Mouse (Mus musculus) spleen, adult 2 months (tissue): ENCODE data around the gene Gbf1. TPM values are rescaled to one million over a fixed set of nuclear protein-coding genes. Genes with fewer than 3 reads are reported as not detected.

Experiments used
- DNase-seq, 2 experiments: peaks; one replicate each; pipeline versions ENCODE4 v3.0.0 to v3.0.0-alpha.2; 2012 to 2021; ENCODE audit warnings: low spot score in 2 of 2, low read depth in 1 of 2
- H3K27ac ChIP-seq: fragments of 200-500 bp; 2 replicates; pipeline ENCODE4 v1.5.1; 2012; ENCODE audit warnings: low read length, inconsistent platforms; ENCODE audit not compliant: insufficient read depth
- H3K27me3 ChIP-seq: fragments of 200-500 bp; 2 replicates; pipeline ENCODE4 v1.6.1; 2012; ENCODE audit warnings: mild to moderate bottlenecking, moderate library complexity, low read length, inconsistent platforms; ENCODE audit not compliant: control insufficient read depth, insufficient read depth
- H3K36me3 ChIP-seq: fragments of 200-500 bp; 2 replicates; pipeline ENCODE4 v1.6.1; 2012; ENCODE audit warnings: mild to moderate bottlenecking, low read length, inconsistent platforms; ENCODE audit not compliant: control insufficient read depth, insufficient read depth
- H3K4me1 ChIP-seq: fragments of 200-500 bp; 2 replicates; pipeline ENCODE4 v1.6.1; 2011; ENCODE audit warnings: inconsistent platforms; ENCODE audit not compliant: control insufficient read depth, insufficient read depth, insufficient read length
- H3K4me3 ChIP-seq: fragments of 200-500 bp; 2 replicates; pipeline ENCODE4 v1.5.1; 2011; ENCODE audit warnings: mild to moderate bottlenecking, inconsistent platforms; ENCODE audit not compliant: insufficient read depth, insufficient read length; ENCODE audit errors: extremely low read depth
- CTCF ChIP-seq: fragments of 200-500 bp; IDR thresholded peaks from 2 replicates; pipeline ENCODE4 v1.5.1; 2011; ENCODE audit warnings: mild to moderate bottlenecking, inconsistent platforms; ENCODE audit not compliant: insufficient read depth, insufficient read length, insufficient replicate concordance; ENCODE audit errors: extremely low read depth
- POLR2A ChIP-seq: fragments of 200-500 bp; IDR thresholded peaks from 2 replicates; pipeline ENCODE4 v1.6.1; 2011; ENCODE audit warnings: low read depth, low read length, inconsistent platforms
- WGBS: fragments of 180-500 bp; shearing (Covaris S2); methylation state at CpG from one replicate; pipeline ENCODE4 v1.1.7; 2018; 5-methylcytosine and 5-hydroxymethylcytosine counted together
- polyA plus RNA-seq: library from polyadenylated mRNA; depleted of rRNA; stranded (reverse); fragments of >200 nt; gene quantifications from 2 replicates; pipeline ENCODE4 v1.2.3, GENCODE M21; 2012

Gene Gbf1
- polyA plus RNA-seq, 1 experiment: 67.7 TPM

DNA sequence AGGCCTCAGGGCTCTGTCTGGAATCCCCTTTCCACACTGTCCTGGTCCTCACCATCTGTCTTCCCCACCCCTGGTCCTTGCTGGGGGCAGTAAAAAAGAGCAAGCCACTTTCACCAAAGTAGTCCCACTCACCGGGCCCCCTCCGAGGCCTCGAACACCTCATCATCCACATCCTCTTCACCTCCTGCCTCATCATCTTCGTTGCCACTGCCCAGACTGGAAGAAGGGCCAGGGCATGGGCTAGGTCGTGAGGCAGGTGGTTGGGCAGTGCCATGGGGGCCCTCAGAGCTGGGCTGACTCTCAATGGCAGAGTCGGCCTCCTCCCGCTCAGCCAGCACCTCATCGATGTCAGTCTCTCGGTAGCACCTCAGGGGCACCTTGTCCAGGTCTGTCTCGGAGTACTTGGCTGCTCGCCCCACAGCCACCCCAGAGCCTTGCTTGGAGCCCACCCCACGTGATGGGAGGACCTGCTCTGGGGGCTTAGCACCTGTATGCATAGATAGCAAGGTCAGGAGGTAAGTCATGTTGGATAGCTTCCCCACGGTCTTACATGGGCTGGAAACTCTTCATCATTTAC is 170.8 kb downstream of the Gbf1 start:
- Histone ChIP-seq H3K36me3 (no peaks in the 10 kb centered on the region), H3K27me3 (peaks cover 17% of the 10 kb centered on the region), H3K4me1 (peaks cover 12% of the 10 kb centered on the region), H3K4me3 (no peak overlapping the region), H3K27ac (no peak overlapping the region)
- no peak for TF ChIP-seq CTCF
- no peak for TF ChIP-seq POLR2A
- 77% methylated on average over 13 of the region's 13 CpGs for WGBS
- DNase-seq: no peak

DNA sequence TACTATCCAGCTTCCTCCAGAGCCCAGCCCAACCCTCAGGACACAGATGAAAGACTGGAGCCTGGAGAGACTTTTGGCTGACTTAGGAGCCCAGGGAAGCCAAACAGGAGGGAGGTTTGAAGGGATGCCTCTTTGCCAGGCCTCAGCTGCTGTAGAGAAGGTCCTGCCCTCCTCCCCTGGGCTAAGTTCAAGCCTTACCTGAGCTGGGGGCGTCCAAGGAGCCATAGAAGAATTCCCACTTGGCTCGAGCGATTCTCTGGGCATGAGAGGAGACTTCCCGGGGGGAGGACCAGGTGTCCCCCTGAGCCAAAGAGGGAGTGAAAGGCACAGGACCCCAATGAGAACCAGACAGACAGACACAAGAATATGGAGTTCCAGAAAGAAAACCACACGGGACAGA is 171.4 kb downstream of the Gbf1 start:
- no peaks in the 10 kb centered on the region for H3K36me3 ChIP-seq
- WGBS: 67% methylated on average over 5 of the region's 5 CpGs
- H3K27ac ChIP-seq: no peak overlapping the region
- H3K4me1 ChIP-seq: peaks cover 12% of the 10 kb centered on the region
- no peak for DNase-seq
- peaks cover 12% of the 10 kb centered on the region for H3K27me3 ChIP-seq
- H3K4me3 ChIP-seq: no peak overlapping the region
- TF ChIP-seq CTCF (no peak), POLR2A (no peak)

DNA sequence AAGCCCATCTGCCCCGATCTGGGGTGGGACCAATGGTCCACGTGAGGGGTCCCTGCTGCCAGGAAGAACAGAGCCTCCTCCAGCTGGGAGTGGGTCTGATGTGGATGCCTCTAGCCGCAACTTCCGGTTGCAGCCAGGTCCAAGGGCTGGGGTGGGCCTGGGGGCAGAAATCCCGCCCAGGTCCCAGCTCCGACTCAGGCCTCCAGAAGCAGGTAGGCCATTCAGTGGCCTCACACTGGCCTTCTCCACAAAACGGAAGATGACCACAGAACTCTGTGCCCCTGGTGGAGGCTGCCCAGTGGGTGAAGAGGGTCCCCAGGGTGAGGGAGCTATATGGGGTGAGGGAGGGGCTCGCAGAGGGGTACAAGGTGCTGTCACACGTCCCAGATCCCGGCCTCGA is 172.1 kb downstream of the Gbf1 start:
- Histone ChIP-seq H3K27me3 (peaks cover 12% of the 10 kb centered on the region), H3K4me3 (no peak overlapping the region), H3K4me1 (peaks cover 17% of the 10 kb centered on the region), H3K36me3 (no peaks in the 10 kb centered on the region), H3K27ac (no peak overlapping the region)
- no peak for DNase-seq
- no peak for TF ChIP-seq POLR2A
- TF ChIP-seq CTCF: no peak
- 75% methylated on average over 11 of the region's 11 CpGs for WGBS

DNA sequence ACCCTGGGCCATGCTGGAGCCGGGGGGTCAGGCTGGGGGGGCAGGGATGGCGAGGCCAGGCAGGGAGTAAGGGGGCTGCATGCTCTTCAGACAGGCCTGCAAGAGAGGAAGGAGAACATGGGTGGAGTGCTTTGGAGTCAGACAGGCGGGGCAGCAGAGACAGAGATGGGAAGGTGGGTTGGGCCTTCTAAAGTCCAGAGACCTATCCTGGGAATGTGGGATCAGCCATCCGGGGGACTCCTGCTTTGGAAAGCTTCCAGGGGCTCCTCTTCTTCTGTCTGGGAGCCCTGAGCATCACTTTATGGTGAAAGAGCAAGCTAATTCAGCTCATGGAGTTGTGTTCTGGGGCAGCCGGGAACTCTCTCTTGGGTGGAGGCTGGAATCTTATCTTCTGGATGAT is 172.6 kb downstream of the Gbf1 start:
- peaks cover 12% of the 10 kb centered on the region for H3K27me3 ChIP-seq
- H3K36me3 ChIP-seq: no peaks in the 10 kb centered on the region
- DNase-seq: no peak
- H3K4me3 ChIP-seq: no peak overlapping the region
- TF ChIP-seq POLR2A (no peak), CTCF (no peak)
- no peak overlapping the region for H3K27ac ChIP-seq
- peaks cover 18% of the 10 kb centered on the region for H3K4me1 ChIP-seq
- 77% methylated on average over 5 of the region's 5 CpGs for WGBS

DNA sequence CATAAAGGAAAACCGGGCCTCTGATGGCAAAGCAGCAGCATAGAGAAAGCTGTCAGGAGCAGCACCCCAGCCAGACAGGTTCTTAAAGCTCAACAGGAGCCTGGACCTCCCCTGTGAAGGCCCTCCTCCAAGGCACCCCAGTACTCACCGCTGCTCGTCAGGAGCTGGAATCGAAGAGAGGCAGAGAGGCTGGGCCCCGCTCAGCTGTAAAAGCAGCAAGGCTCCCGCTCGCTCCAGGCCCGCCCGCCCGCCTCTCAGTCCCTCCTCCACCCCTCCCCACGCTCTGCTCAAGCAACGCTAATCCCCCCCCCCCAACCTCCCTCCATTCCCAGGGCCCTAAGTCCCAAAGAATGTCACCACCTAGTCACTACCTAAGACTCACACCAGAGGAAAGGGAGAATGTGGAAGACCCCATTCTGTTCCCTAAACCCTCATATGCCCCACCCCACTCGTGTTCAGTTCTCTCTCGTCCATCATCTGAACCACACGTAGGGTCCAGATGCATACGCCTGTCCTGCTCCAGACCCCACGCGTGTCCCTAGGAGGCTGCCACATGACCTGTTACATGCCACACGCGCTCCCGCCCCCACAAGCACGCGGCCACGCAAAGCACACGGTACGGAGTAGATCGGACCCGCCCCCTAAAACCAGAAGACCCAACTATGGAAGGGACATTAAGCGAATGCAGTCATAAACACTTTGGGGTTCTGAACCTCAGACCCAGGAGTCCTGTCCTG is 173.9 kb downstream of the Gbf1 start:
- Histone ChIP-seq H3K4me1 (peaks cover 18% of the 10 kb centered on the region), H3K27me3 (peaks cover 12% of the 10 kb centered on the region), H3K36me3 (0 out of 2 replicates have a peak, but pooled peaks cover under 1% of the 10 kb centered on the region), H3K27ac (no peak overlapping the region), H3K4me3 (no peak overlapping the region)
- TF ChIP-seq POLR2A: no peak
- no peak for TF ChIP-seq CTCF
- WGBS: 19% methylated on average over 29 of the region's 29 CpGs
- DNase-seq: no peak

DNA sequence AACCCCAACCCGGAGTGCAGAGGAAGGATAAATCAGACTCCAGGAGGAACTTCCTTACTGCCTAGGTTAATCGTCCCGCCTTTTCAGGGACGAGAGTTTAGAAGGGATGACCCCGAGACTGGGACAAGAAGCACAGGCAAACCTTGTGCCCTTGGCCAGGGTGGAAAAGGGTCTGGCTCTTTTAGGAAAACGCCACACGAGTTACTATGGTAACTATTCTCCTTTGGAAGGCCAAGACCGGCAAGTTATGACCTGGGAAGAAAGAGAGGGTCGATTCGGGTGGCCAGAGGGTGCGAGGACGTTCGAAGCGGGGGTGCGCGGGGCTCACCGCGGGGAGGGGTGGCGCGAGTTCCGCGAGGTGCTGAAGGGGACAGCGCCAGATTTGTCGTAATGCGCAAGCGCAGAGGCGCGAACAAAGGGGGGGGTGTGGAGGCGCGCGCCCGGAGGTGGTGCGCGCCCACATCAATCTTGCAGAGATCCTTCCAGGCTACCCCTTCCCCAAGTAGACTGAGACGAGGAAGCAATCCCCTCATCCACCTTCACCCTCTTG is 174.5 kb downstream of the Gbf1 start, which contains the start of gene Psd:
Psd (minus strand) TSS at position 401 of the 550 bp plus-strand sequence.
- 2% methylated on average over 35 of the region's 35 CpGs for WGBS
- H3K36me3 ChIP-seq: 0 out of 2 replicates have a peak, but pooled peaks cover 1% of the 10 kb centered on the region
- H3K4me1 ChIP-seq: peaks cover 15% of the 10 kb centered on the region
- TF ChIP-seq POLR2A: no peak
- TF ChIP-seq CTCF: no peak
- peak within 1 kb of the TSS; percentile 64 for H3K4me3 ChIP-seq
- peak within 1 kb of the TSS; percentile 82 for H3K27ac ChIP-seq
- no peak for DNase-seq
- peaks cover 12% of the 10 kb centered on the region for H3K27me3 ChIP-seq

DNA sequence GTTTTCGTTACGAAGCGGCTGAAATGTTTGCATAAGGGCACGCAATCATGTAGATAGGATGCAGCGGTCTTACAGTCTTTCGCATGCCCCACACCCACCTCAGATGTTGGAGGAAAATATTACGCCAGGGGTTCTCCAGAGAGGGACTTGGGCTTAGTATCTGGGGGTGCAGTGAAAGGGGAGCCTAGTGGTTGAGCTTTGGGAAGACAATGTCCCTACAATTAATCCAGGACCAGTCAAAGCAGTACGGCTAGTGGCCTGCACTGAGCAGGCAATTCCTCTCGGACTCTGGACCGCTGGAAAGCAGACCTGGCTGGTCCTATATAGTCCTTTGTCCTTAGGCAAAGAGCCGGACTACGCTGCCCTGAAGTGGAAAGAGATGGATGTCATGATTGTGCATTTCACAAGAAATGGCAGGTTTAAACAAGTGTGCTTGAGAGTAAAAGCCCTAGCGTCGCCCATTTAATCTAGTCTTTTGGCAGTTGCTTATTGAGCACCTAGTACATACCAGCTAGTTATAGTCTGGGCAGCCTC is 175.3 kb downstream of the Gbf1 start:
- 35% methylated on average over 14 of the region's 14 CpGs for WGBS
- Histone ChIP-seq H3K27me3 (peaks cover 12% of the 10 kb centered on the region), H3K4me3 (peak overlapping the region; percentile 64), H3K27ac (no peak overlapping the region), H3K36me3 (0 out of 2 replicates have a peak, but pooled peaks cover 1% of the 10 kb centered on the region), H3K4me1 (peaks cover 15% of the 10 kb centered on the region)
- no peak for DNase-seq
- TF ChIP-seq CTCF (no peak), POLR2A (no peak)
